Mouse (Mus musculus): Measurements from ENCODE around the gene Edem1. TPM values are rescaled to one million over a fixed set of nuclear protein-coding genes. Genes with fewer than 3 reads are reported as not detected.
A peak's percentile ranks its signal among the peaks of the same experiment; 100 is the strongest.

Edem1 gene
- total RNA-seq (2012; rRNA removed): 70.9 and 100 TPM in 2 replicates
- total RNA-seq (2014; rRNA removed): 186 and 216 TPM in 2 replicates
- 157 and 163 TPM in 2 replicates for polyA plus RNA-seq (2012; ENCODE audit: insufficient read length, low read depth)

DNA sequence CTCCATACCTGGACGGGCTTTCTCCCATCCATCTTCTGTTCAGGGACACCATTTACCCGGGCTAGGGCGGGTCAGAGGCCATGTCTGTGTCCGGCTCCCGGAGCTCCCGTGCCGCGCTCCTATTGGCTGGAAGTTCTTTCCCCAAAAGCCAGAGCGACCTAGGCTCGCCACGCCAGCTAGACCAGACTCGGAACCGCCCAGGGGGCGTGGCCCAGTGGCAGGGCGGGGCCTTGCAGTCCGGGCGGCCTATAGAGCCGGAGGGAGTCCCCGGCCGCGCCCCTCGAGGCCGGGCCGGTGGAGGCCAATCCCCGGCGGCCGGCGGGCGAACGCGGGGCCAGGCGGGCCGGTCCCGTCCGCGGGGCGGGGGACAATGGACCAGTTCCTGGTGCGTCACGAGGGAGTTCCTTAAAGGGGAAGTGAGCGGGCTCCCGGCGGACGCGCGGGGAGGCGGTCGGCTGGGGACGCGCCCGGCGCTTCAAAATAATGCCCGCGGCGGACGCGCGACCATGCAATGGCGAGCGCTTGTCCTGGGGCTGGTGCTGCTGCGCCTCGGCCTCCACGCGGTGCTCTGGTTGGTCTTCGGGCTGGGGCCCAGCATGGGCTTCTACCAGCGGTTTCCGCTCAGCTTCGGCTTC lies at the start of gene Edem1:
Edem1 (plus strand) TSS at position 408 of the 635 bp plus-strand sequence.
- Histone ChIP-seq H3K9me3 (replicated peaks; ENCODE audit: low read length) (no peaks in the 10 kb centered on the region), H3K4me3 (replicated peaks in 1 of 3; ENCODE audit: low read depth in 2 of 3, low read length in 2 of 3, poor library complexity in 1 of 3) (peak within 1 kb of the TSS; percentile 83 to 96 (median 91)), H3K4me2 (ENCODE audit: insufficient read depth, low read depth, poor library complexity, severe bottlenecking) (peak within 1 kb of the TSS; percentile 92), H3K4me1 (ENCODE audit: control insufficient read depth in 1 of 2, insufficient read depth in 2 of 2) (peaks cover 2 to 39% of the 10 kb centered on the region in 2 experiments; a peak in 3 of 4 replicates), H3K36me3 (replicated peaks in 1 of 2; ENCODE audit: control insufficient read depth in 1 of 2, insufficient read depth in 1 of 2, low read length in 1 of 2) (peaks cover 5 to 11% of the 10 kb centered on the region in 2 experiments), H3K27ac (ENCODE audit: insufficient read depth, low read depth) (peak within 1 kb of the TSS; percentile 44), H3K9ac (ENCODE audit: insufficient read depth, low read depth) (peak within 1 kb of the TSS; percentile 87), H3K27me3 (replicated peaks) (no peaks in the 10 kb centered on the region), H3K79me2 (replicated peaks; ENCODE audit: control insufficient read depth, extremely low read depth, insufficient read depth, poor library complexity, severe bottlenecking) (peaks cover 46% of the 10 kb centered on the region)
- in situ Hi-C loops (cut with MboI; ENCODE audit: low pct_ligation_motif_present, low pct_unique_long_range_greater_than_20kb, low sequenced_read_pairs) (no loop called here), dilution Hi-C loops (cut with MboI; ENCODE audit: extremely low pct_ligation_motif_present, extremely low pct_unique_long_range_greater_than_20kb, low sequenced_read_pairs) (no loop called here)
- DNase-seq (ENCODE audit: extremely low read depth): peak; percentile 96
- TF ChIP-seq ZC3H11A (IDR thresholded peaks at IDR 0.05; ENCODE audit: low read depth, low read length): no peak
- TF ChIP-seq CHD1 (IDR thresholded peaks at IDR 0.05; ENCODE audit: low read depth, low read length): no peak; the same call in 1 of the 2 replicates
- TF ChIP-seq MEF2A (IDR thresholded peaks at IDR 0.05; ENCODE audit: borderline replicate concordance, low read depth, low read length): peak; percentile 53; the same call in 1 of the 2 replicates
- TF ChIP-seq E2F4 (IDR thresholded peaks at IDR 0.05; ENCODE audit: insufficient replicate concordance, low read depth, low read length): no peak
- TF ChIP-seq CHD2 (IDR thresholded peaks at IDR 0.05; ENCODE audit: low read length): no peak
- peak; percentile 82 for TF ChIP-seq NELFE (IDR thresholded peaks at IDR 0.05; ENCODE audit: low read depth, low read length)
- no peak for TF ChIP-seq CTCF (conservative IDR thresholded peaks at IDR 0.05 in 1 of 2, IDR thresholded peaks at IDR 0.05 in 1 of 2; ENCODE audit: low read depth in 2 of 2, low read length in 2 of 2)
- no peak; the same call in 1 of the 2 replicates for TF ChIP-seq MAZ (IDR thresholded peaks at IDR 0.05; ENCODE audit: low read depth, low read length)
- peak; percentile 92 for TF ChIP-seq ELF1 (IDR thresholded peaks at IDR 0.05; ENCODE audit: low read depth, low read length)
- TF ChIP-seq JUN (IDR thresholded peaks at IDR 0.05; ENCODE audit: insufficient read depth, low read depth, low read length): no peak
- TF ChIP-seq USF1 (IDR thresholded peaks at IDR 0.05; ENCODE audit: low read depth, low read length): peak; percentile 20
- peak; percentile 87 for TF ChIP-seq POLR2A (IDR thresholded peaks at IDR 0.05; ENCODE audit: low read depth, low read length)
- TF ChIP-seq POLR2AphosphoS2 (IDR thresholded peaks at IDR 0.05; ENCODE audit: low read depth, low read length): peak; percentile 61; the same call in 1 of the 2 replicates
- TF ChIP-seq MYC (IDR thresholded peaks at IDR 0.05; ENCODE audit: low read depth, low read length): no peak
- no peak for TF ChIP-seq JUND (conservative IDR thresholded peaks at IDR 0.05; ENCODE audit: low read depth, low read length)
- no peak for TF ChIP-seq GABPA (IDR thresholded peaks at IDR 0.05; ENCODE audit: insufficient replicate concordance, low read depth, low read length)
- no peak for TF ChIP-seq MAFK (IDR thresholded peaks at IDR 0.05; ENCODE audit: insufficient replicate concordance, low read length)
- no peak for TF ChIP-seq PAX5 (IDR thresholded peaks at IDR 0.05; ENCODE audit: low read length)
- no peak for TF ChIP-seq RCOR1 (conservative IDR thresholded peaks at IDR 0.05; ENCODE audit: low read depth, low read length)
- TF ChIP-seq ETS1 (conservative IDR thresholded peaks at IDR 0.05; ENCODE audit: low read depth, low read length): peak; percentile 39
- TF ChIP-seq EP300 (IDR thresholded peaks at IDR 0.05; ENCODE audit: low read length): no peak
- TF ChIP-seq MXI1 (IDR thresholded peaks at IDR 0.05; ENCODE audit: low read depth, low read length): peak; percentile 77; the same call in 1 of the 2 replicates
- TF ChIP-seq TCF12 (IDR thresholded peaks at IDR 0.05; ENCODE audit: low read depth, low read length): peak; percentile 65
- peak; percentile 95 for TF ChIP-seq ZMIZ1 (IDR thresholded peaks at IDR 0.05; ENCODE audit: low read depth, low read length)
- no peak for TF ChIP-seq RAD21 (IDR thresholded peaks at IDR 0.05; ENCODE audit: low read depth, low read length)
- TF ChIP-seq USF2 (conservative IDR thresholded peaks at IDR 0.05; ENCODE audit: low read depth, low read length): no peak
- TF ChIP-seq NRF1 (IDR thresholded peaks at IDR 0.05; ENCODE audit: low read depth, low read length): no peak; the same call in 1 of the 2 replicates
- no peak for TF ChIP-seq ZNF384 (IDR thresholded peaks at IDR 0.05; ENCODE audit: low read depth, low read length)
- no peak for TF ChIP-seq KAT2A (IDR thresholded peaks at IDR 0.05; ENCODE audit: insufficient replicate concordance, low read length)
- TF ChIP-seq HCFC1 (IDR thresholded peaks at IDR 0.05; ENCODE audit: low read depth, low read length): peak; percentile 62; the same call in 1 of the 2 replicates
- peak; percentile 78 for TF ChIP-seq IRF4 (IDR thresholded peaks at IDR 0.05; ENCODE audit: low read depth, low read length)
- TF ChIP-seq ZKSCAN1 (IDR thresholded peaks at IDR 0.05; ENCODE audit: borderline replicate concordance, low read depth, low read length): no peak
- TF ChIP-seq SMC3 (IDR thresholded peaks at IDR 0.05; ENCODE audit: low read depth, low read length): no peak
- TF ChIP-seq BHLHE40 (IDR thresholded peaks at IDR 0.05; ENCODE audit: low read depth, low read length): 0 out of 2 replicates have a peak, but pooled peaks have one; percentile 11
- no peak for TF ChIP-seq MAX (IDR thresholded peaks at IDR 0.05; ENCODE audit: low read length)
- no peak for TF ChIP-seq UBTF (IDR thresholded peaks at IDR 0.05; ENCODE audit: low read depth, low read length)
- TF ChIP-seq SIN3A (IDR thresholded peaks at IDR 0.05; ENCODE audit: low read length): peak; percentile 94
- no peak; the same call in 1 of the 2 replicates for TF ChIP-seq TBP (conservative IDR thresholded peaks at IDR 0.05; ENCODE audit: low read depth, low read length)
